Mouse (Mus musculus) gastrocnemius, postnatal 36 days (tissue): ENCODE data around the gene Gm38394. TPM values are rescaled to one million over a fixed set of nuclear protein-coding genes. Genes with fewer than 3 reads are reported as not detected.
"Not testable (repeated sequence)": the region's sequence is repeated elsewhere in the genome, so short reads cannot be mapped to it uniquely, and the experiment has no call there.

Experiments
- DNase-seq, 2 experiments: peaks; one replicate each; pipeline ENCODE4 v3.0.0; 2022
- intact Hi-C: fragments of 180-260 bp; cut with DNase I; formaldehyde crosslinking; loops from one replicate; pipeline ENCODE4 v1.15.1; 2025
- total RNA-seq, 2 experiments: library from RNA; stranded (reverse); gene quantifications; 2 replicates each; pipeline ENCODE4 v1.2.3; 2021

Gm38394 gene
- total RNA-seq, 2 experiments from 2014 or later: 28.4 to 29.1 TPM

DNA sequence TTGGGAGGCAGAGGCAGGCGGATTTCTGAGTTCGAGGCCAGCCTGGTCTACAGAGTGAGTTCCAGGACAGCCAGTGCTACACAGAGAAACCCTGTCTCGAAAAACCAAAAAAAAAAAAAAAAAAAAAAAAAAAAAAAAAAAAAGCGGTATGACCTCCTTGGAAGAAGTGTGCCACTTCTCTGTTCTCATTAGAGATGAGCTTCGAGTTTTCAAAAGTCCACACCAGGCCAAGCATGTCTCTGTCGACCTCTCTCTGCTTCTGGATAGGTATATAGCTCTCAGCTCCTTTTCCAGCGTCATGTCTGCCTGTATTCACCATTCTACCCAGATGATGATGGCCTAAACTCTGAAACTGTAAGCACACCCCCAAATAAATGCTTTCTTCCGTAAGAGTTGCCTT is 4.6 kb upstream of the Gm38394 start:
- DNase-seq, intact Hi-C loops: not testable (repeated sequence)

DNA sequence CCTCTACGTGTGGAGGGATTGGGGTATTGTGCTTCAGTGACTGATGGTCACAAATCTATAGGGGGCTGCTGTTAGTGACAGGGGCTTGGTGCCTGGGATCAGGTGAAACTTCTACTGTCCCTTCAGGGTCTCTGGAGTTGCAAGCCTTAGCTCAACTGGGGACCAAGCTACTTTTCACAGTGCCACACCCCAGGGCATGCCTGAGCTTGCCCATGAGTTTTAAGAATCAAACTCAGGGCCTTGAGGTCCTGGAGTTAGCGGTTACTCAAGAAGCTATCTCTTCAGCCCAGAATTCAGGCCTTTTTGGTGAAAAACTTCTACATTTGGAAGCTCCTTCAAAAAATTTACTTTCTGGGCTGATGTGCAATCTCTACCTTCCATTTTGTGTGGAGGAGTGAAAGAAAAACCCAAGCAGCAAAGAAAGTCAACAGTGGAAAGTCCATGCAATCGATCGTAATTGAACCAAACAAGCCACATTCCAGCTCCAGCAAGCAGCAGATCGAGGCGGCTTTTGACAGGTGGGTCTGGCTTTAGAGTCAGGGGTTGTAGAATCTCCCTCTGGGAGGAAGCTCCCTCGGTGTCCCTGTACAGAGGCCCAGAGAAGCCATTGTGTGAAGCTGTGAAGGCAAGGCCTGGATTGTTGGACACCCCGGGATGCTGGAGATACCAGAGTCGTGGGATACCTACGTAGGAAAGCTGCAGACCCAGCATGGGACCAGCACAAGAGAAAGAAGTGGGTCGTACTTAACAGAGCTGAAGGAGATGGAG is 3.3 kb upstream of the Gm38394 start:
- intact Hi-C loops: no loop called here
- no peak for DNase-seq

GRCm38 (mm10) chr1:133663427-133663826 is 2.3 kb upstream of the Gm38394 start:
- DNase-seq: no peak
- intact Hi-C loops: no loop called here

DNA sequence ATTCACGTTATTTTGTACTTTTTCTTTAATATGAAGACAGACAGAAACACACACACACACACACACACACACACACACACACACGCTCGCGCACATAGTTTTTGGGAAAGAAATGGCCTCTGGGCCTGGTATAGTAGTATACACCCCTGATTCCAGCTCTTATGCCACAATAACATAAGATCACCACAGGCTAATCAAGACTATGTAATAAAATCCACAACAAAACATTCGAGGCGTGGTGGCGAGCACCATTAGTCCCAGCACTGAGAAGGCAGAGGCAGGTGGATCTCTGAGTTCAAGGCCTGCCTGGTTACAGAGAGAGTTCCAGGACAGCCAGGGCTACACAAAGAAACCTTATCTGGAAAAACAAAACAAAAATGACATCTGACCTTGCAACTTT is 1.8 kb upstream of the Gm38394 start:
- intact Hi-C loops: no loop called here
- DNase-seq: no peak

DNA sequence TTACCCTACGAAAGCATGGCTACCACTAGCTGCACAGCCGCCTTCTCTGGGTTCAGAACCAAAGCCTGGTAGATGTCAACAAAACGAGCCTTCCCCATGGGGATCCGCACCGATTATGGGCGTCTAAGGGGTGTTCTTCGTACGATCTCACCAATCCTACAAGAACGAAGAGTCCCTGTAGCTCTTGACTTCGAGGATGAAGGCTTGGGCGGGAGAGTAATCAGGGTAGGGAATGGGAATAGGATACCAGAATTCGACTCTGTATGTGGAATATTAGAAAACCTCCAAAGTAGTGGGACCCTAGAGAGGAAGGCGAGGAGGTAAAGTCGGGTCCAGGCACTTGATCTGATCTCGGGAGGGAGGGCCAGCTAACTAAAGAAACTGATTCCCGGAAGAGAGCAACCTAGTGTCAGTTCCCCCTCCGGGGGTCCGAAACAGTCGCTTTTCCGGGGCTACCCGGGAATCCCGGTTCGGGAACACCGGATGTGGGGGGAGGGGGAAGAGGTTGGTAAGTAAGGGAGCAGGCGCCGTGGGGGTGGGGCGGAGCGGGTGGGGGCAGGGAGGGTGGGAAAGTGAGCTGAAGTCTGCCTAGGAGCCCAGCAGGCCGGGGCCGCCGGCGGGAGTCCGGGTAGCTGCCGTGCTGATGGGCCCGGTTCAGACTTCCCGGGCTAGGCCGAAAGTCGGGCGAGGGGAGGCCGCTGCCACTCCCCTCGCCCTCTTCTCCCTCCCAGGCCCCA is 484 bp downstream of the Gm38394 start, which contains the start of gene Zbed6:
Gene Zbed6, minus strand, starts transcription at position 420 of the 737 bp plus-strand sequence.
- DNase-seq: peak in 1 of 2 experiments; percentile 63
- intact Hi-C loops: no loop called here

DNA sequence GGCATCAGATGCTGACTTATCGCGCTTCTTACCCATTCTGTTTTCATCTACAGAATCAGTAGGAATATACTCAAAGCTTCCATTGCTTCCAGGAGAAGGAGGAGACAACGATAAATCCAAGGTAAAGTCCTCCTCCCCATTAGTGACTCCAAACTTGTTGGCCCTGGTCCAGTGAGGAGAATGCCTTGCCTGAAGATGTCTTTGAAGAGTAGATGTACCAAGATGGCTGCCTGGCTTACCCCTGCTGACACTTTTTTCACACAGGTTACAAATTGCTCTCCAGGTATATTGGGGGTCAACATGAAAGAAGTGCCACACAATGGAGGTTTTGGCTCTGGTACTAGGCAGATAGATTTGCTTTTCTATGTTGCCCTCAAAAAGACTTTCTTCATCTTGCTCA is 2.2 kb downstream of the Gm38394 start:
- intact Hi-C loops: no loop called here
- no peak for DNase-seq

GRCm38 (mm10) chr1:133656811-133657210 is 4.3 kb downstream of the Gm38394 start:
- DNase-seq: no peak
- intact Hi-C loops: no loop called here

- DNase-seq: no peak
- intact Hi-C loops: no loop called here
Measured at GRCm38 (mm10) chr1:133653033-133653432, 8.1 kb downstream of the Gm38394 start.

GRCm38 (mm10) chr1:133650288-133651055 is 10.6 kb downstream of the Gm38394 start:
- intact Hi-C loops: no loop called here
- no peak for DNase-seq

- intact Hi-C loops: no loop called here
- DNase-seq: no peak
Measured at GRCm38 (mm10) chr1:133645652-133646051, 15.5 kb downstream of the Gm38394 start.

DNA sequence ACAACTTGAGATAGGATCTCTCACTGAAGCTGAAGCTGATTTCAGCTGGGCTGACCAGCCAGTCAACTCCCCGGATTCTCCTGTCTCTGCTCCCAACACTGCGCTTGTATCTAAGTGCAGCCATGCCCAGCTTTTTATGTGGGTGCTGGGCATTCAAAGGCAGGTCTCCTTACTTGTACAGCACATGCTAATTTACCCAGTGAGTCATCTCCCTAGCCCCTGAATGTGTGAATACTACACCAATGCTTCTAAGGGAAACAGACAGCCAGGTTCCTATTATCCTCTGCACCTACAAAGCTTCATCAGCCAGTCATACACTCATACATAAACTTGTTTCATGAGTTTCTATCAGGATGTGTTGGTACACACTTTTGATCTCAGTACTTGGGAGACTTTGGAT is 20.0 kb downstream of the Gm38394 start:
- no peak for DNase-seq
- intact Hi-C loops: no loop called here

DNA sequence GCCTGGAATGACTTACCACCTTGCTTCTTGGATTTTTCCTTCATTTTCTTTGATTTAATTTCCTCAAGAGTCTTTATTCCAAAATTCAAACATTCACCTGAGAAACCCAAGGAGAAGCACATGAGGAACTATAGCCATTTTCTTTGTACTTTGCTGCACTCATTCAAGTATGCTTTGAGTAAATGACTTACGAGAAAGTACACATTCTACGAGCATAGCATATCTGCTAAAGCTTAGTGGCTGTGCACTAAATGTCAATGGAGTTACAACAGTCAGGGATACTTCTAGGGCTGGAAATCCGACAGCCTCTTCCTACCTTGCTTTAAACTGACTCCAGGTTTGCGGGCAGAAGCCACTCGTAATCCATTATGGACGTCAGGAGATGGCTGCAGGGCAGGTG is 22.6 kb downstream of the Gm38394 start:
- no peak for DNase-seq
- intact Hi-C loops: no loop called here

- no peak for DNase-seq
- intact Hi-C loops: loop anchor here (1.0 kb wide), 1 partner anchor 84 kb away; no protein-coding TSS in a partner anchor
Measured at GRCm38 (mm10) chr1:133632168-133632567, 28.9 kb downstream of the Gm38394 start.

- intact Hi-C loops: loop anchor here (10.0 kb wide), 1 partner anchor 420 kb away; no protein-coding TSS in a partner anchor
Measured at GRCm38 (mm10) chr1:133625052-133625451, 36.1 kb downstream of the Gm38394 start.

GRCm38 (mm10) chr1:133618311-133618710 is 42.8 kb downstream of the Gm38394 start:
- intact Hi-C loops: loop anchor here (10.0 kb wide), 1 partner anchor 584 kb away; the partner anchor contains the start of gene Mdm4

More at GRCm38 (mm10) chr1:133625052-133625451, 36.1 kb downstream of the Gm38394 start:
- no peak for DNase-seq

DNA sequence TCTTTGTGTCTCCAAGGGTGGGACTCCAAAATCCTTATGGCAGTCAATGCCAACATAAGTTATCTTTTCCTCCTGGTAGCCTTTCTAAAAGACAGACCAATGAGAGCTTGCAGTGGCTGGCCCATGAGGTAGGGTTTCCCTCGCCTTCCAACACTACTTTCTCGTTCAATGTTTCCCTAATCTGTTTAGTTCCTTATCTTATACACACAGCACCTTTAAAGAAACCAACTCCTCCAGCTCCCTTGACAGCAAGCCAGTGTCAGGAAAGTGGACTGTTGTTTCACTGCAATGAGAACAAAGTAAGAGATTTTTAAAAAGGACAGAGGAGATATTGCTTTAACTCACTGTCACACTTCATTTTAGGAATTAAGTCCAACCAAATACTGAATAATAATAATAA is 43.2 kb downstream of the Gm38394 start:
- intact Hi-C loops: loop anchor here (10.0 kb wide), 1 partner anchor 583 kb away; the partner anchor contains the start of gene Mdm4
- DNase-seq: no peak

More at GRCm38 (mm10) chr1:133618311-133618710, 42.8 kb downstream of the Gm38394 start:
- DNase-seq: no peak

DNA sequence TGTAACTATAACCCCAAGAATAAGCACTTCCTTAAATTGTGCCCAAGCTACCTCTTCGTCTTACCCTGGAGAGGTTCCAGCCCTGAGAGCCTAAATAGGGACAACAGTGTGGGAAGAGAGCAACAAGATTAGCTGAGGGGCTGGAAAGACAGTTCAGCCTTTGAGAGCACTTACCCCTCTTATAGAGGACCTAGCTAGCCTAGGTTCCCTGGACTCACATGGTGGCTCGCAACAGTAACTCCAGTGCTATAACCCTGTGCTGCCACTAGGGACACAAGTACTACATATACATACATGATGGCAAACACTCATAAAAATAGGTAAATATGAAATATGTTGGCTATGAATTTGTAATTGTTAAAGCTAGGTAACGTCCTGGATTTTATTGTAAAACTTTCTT is 47.3 kb downstream of the Gm38394 start:
- DNase-seq: no peak
- intact Hi-C loops: loop anchor here (5.0 to 10.0 kb wide), 2 partner anchors 437 to 579 kb away; partner anchors contain the start of gene Mdm4

- intact Hi-C loops: loop anchor here (2.0 to 10.0 kb wide), 4 partner anchors 231 to 577 kb away; partner anchors contain the start of gene Mdm4
- DNase-seq: no peak
Measured at GRCm38 (mm10) chr1:133611436-133611835, 49.7 kb downstream of the Gm38394 start.

DNA sequence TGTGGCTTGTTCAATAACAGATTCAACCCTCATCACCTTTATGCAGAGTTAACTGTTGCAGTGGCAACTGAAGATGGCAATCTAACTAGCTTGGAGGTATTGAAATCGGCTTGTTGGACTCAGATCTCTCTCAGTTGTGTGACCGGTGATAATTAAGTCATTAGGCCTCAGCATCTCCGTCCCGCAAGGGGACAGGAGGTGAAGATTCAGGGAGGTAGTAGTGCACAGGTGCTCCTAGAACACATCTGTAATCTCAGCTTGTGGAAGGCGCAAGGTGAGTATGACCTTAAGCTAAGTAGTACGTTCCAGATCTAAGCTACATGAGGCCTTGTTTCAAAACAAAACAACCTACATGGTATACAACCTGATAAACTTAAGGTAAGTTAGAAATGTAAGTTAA is 50.5 kb downstream of the Gm38394 start:
- intact Hi-C loops: loop anchor here (2.0 to 10.0 kb wide), 4 partner anchors 230 to 576 kb away; partner anchors contain the start of gene Mdm4
- DNase-seq: no peak
